Mouse (Mus musculus) hindbrain, postnatal 0 days (tissue): ENCODE data around the gene Abcc5. TPM values are rescaled to one million over a fixed set of nuclear protein-coding genes. Genes with fewer than 3 reads are reported as not detected.

Experiments
- ATAC-seq: fragments of 200-750 bp; cut with Nextera tagmentation; 2 replicates; pipeline ENCODE4 v1.8.0; 2017; ENCODE audit warnings: mild to moderate bottlenecking, moderate TSS enrichment, moderate library complexity
- DNase-seq: peaks from one replicate; pipeline ENCODE4 v3.0.0-alpha.2; 2015; ENCODE audit warnings: low spot score
- H3K27ac ChIP-seq: fragments of 300-500 bp; sonication (generic); 2 replicates; pipeline ENCODE4 v1.5.1; 2014; ENCODE audit warnings: mild to moderate bottlenecking
- H3K27me3 ChIP-seq: fragments of 300-500 bp; sonication (generic); 2 replicates; pipeline ENCODE4 v1.6.1; 2014; ENCODE audit warnings: low read length, mixed read lengths; ENCODE audit not compliant: insufficient read depth
- H3K36me3 ChIP-seq: fragments of 300-500 bp; sonication (generic); 2 replicates; pipeline ENCODE4 v1.6.1; 2014; ENCODE audit warnings: low read length, mixed read lengths; ENCODE audit not compliant: insufficient read depth
- H3K4me1 ChIP-seq: fragments of 300-500 bp; sonication (generic); 2 replicates; pipeline ENCODE4 v1.6.1; 2014; ENCODE audit warnings: antibody characterized with exemption, low read length, mixed read lengths; ENCODE audit not compliant: insufficient read depth
- H3K4me2 ChIP-seq: fragments of 300-500 bp; sonication (generic); 2 replicates; pipeline ENCODE4 v1.6.1; 2014; ENCODE audit warnings: low read depth, mild to moderate bottlenecking, low read length, moderate library complexity, mixed read lengths
- H3K4me3 ChIP-seq: fragments of 300-500 bp; sonication (generic); 2 replicates; pipeline ENCODE4 v1.5.1; 2014; ENCODE audit warnings: low read length
- H3K9ac ChIP-seq: fragments of 300-500 bp; sonication (generic); replicated peaks from 2 replicates; pipeline ENCODE4 v1.6.1; 2014; ENCODE audit warnings: mild to moderate bottlenecking, low read length, moderate library complexity, mixed read lengths
- H3K9me3 ChIP-seq: fragments of 300-500 bp; sonication (generic); 2 replicates; pipeline ENCODE4 v1.6.1; 2016; ENCODE audit warnings: low read length, mixed read lengths
- CTCF ChIP-seq: IDR thresholded peaks from 2 replicates; pipeline ENCODE4 v1.5.1; 2016; ENCODE audit warnings: antibody characterized with exemption, control low read depth, low read depth
- WGBS: fragments of 180-500 bp; shearing (Covaris S2); extraction: QIAGEN DNeasy Blood & Tissue Kit; methylation state at CpG from one replicate; pipeline ENCODE4 v1.1.7; 2014; 5-methylcytosine and 5-hydroxymethylcytosine counted together
- polyA plus RNA-seq: library from polyadenylated mRNA; unstranded; fragments of >200 nt; fragmentation: Nextera tagmentation; extraction: Ambion mirVana; gene quantifications from 2 replicates; pipeline ENCODE4 v1.2.1, GENCODE M21; 2015
- total RNA-seq: library from RNA; depleted of rRNA; stranded (reverse); fragments of >200 nt; gene quantifications from 2 replicates; pipeline ENCODE4 v1.2.3, GENCODE M21; 2014; rRNA removed

Abcc5 gene
- total RNA-seq (72.7 and 80.1 TPM in 2 replicates), polyA plus RNA-seq (80.4 and 81.0 TPM in 2 replicates)

- Histone ChIP-seq H3K4me3 (peak within 1 kb of the TSS; percentile 74), H3K4me1 (peaks cover 14% of the 10 kb centered on the region), H3K27me3 (no peaks in the 10 kb centered on the region), H3K4me2 (peak within 1 kb of the TSS; percentile 86), H3K9ac (peak within 1 kb of the TSS; percentile 81), H3K27ac (peak within 1 kb of the TSS; percentile 92), H3K36me3 (no peaks in the 10 kb centered on the region; the same call in 1 of the 2 replicates), H3K9me3 (no peaks in the 10 kb centered on the region)
- under 1% methylated on average over 62 of the region's 62 CpGs for WGBS
- DNase-seq (peak; percentile 98), ATAC-seq (peak; percentile 99)
- TF ChIP-seq CTCF, result peak; percentile 89
These were observed at the start of gene Abcc5 for GRCm38 (mm10) chr16:20425855-20426598. Abcc5 (minus strand) TSS chr16:20426394.

DNA sequence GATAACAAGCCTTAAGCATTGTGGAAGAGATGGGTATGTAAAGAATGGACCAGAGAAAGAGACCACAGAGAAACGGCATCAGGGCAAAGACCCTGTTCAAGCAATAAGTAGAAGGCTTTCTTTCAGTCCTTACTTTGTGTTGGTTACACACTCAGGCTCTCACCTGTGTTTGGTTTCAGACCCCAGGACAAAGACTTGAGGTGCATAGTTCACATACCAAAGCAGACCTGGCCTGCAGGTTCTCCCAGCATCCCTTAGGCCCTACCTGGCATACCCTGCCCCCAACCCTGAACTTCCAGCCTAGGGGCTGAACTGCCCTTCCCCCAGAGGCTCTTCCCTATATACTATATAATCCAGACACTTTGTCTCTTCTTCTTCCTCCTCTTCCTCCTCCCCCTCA, 49.1 kb upstream of the Abcc5 start:
- 96% methylated on average over 1 of the region's 1 CpGs for WGBS
- TF ChIP-seq CTCF, result no peak

GRCm38 (mm10) chr16:20474786-20475185, 48.6 kb upstream of the Abcc5 start:
- DNase-seq, result no peak
- no peak overlapping the region for H3K27ac ChIP-seq
- H3K9ac ChIP-seq, result no peak overlapping the region

More for the DNA sequence above, 49.1 kb upstream of the Abcc5 start:
- Histone ChIP-seq H3K9me3 (no peaks in the 10 kb centered on the region), H3K4me1 (no peaks in the 10 kb centered on the region), H3K4me3 (no peak overlapping the region), H3K9ac (no peak overlapping the region), H3K27me3 (no peaks in the 10 kb centered on the region), H3K4me2 (no peak overlapping the region), H3K27ac (no peak overlapping the region), H3K36me3 (no peaks in the 10 kb centered on the region)
- no peak for ATAC-seq
- no peak for DNase-seq

GRCm38 (mm10) chr16:20474211-20474610, 48.0 kb upstream of the Abcc5 start:
- no peak for TF ChIP-seq CTCF
- H3K4me3 ChIP-seq, result no peak overlapping the region
- ATAC-seq (no peak), DNase-seq (no peak)
- H3K27ac ChIP-seq, result no peak overlapping the region
- no peaks in the 10 kb centered on the region for H3K27me3 ChIP-seq
- no peak overlapping the region for H3K4me2 ChIP-seq
- no peaks in the 10 kb centered on the region for H3K4me1 ChIP-seq
- WGBS, result 90% methylated on average over 8 of the region's 8 CpGs
- H3K9ac ChIP-seq, result no peak overlapping the region
- no peaks in the 10 kb centered on the region for H3K9me3 ChIP-seq
- H3K36me3 ChIP-seq, result no peaks in the 10 kb centered on the region

More at GRCm38 (mm10) chr16:20474786-20475185, 48.6 kb upstream of the Abcc5 start:
- Histone ChIP-seq H3K36me3 (no peaks in the 10 kb centered on the region), H3K4me2 (no peak overlapping the region), H3K9me3 (no peaks in the 10 kb centered on the region), H3K27me3 (no peaks in the 10 kb centered on the region), H3K4me1 (no peaks in the 10 kb centered on the region), H3K4me3 (no peak overlapping the region)
- WGBS, result 88% methylated on average over 6 of the region's 6 CpGs
- TF ChIP-seq CTCF, result no peak
- no peak for ATAC-seq

DNA sequence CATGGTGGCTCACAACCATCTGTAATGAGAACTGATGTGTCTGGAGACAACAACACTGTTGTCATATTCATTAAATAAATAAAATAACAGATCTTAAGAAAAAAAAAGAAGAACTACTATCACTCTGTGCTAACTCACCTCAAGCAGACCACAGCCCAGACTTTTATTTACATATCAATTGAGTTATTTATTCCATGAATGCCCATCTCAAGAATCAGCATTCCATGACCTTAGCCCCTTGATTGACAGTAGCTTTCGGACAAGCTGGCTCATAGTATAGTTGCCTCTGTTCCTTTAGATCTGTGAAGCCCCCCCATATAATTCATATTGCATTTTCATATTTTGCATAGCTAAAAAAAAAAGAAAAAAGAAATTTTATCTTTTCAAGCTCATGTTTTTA, 47.6 kb upstream of the Abcc5 start:
- no peaks in the 10 kb centered on the region for H3K36me3 ChIP-seq
- H3K9ac ChIP-seq, result no peak overlapping the region
- no peaks in the 10 kb centered on the region for H3K9me3 ChIP-seq
- no peaks in the 10 kb centered on the region for H3K27me3 ChIP-seq
- H3K4me3 ChIP-seq, result no peak overlapping the region
- 63% methylated on average over 1 of the region's 1 CpGs for WGBS
- no peak overlapping the region for H3K4me2 ChIP-seq
- DNase-seq, result no peak
- H3K4me1 ChIP-seq, result no peaks in the 10 kb centered on the region
- no peak for TF ChIP-seq CTCF
- no peak for ATAC-seq
- H3K27ac ChIP-seq, result no peak overlapping the region

DNA sequence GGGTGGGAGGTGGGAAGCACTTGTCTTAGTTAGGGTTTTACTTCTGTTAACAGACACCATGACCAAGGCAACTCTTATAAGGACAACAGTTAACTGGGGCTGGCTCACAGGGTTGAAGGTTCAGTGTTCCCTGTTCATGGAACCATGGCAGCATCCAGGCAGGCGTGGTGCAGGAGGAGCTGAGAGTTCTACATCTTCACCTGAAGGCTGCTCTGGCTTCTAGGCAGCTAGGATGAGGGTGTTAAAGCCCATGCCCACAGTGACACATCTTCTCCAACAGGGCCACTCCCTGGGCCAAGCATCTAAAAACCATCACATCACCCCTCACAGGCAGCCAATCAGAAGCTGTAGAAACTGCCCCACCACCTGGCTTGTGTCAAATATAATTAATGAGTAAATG, 45.5 kb upstream of the Abcc5 start:
- WGBS, result 71% methylated on average over 1 of the region's 1 CpGs
- DNase-seq, result no peak
- Histone ChIP-seq H3K4me1 (no peaks in the 10 kb centered on the region), H3K4me3 (no peak overlapping the region), H3K27ac (no peak overlapping the region), H3K27me3 (no peaks in the 10 kb centered on the region), H3K4me2 (no peak overlapping the region), H3K9ac (no peak overlapping the region), H3K36me3 (no peaks in the 10 kb centered on the region), H3K9me3 (no peaks in the 10 kb centered on the region)
- ATAC-seq, result no peak
- no peak for TF ChIP-seq CTCF

- no peak overlapping the region for H3K9ac ChIP-seq
- H3K27me3 ChIP-seq, result no peaks in the 10 kb centered on the region
- H3K9me3 ChIP-seq, result no peaks in the 10 kb centered on the region
- TF ChIP-seq CTCF, result no peak
- no peak for ATAC-seq
- no peaks in the 10 kb centered on the region for H3K4me1 ChIP-seq
- no peak overlapping the region for H3K4me2 ChIP-seq
- no peaks in the 10 kb centered on the region for H3K36me3 ChIP-seq
- DNase-seq, result no peak
- no peak overlapping the region for H3K4me3 ChIP-seq
- H3K27ac ChIP-seq, result no peak overlapping the region
- WGBS, result 90% methylated on average over 2 of the region's 2 CpGs
These were observed 44.8 kb upstream of the Abcc5 start for GRCm38 (mm10) chr16:20470981-20471380.
